8 mouse cellular contexts compared by ENCODE assay signal in the genomic region with DNA sequence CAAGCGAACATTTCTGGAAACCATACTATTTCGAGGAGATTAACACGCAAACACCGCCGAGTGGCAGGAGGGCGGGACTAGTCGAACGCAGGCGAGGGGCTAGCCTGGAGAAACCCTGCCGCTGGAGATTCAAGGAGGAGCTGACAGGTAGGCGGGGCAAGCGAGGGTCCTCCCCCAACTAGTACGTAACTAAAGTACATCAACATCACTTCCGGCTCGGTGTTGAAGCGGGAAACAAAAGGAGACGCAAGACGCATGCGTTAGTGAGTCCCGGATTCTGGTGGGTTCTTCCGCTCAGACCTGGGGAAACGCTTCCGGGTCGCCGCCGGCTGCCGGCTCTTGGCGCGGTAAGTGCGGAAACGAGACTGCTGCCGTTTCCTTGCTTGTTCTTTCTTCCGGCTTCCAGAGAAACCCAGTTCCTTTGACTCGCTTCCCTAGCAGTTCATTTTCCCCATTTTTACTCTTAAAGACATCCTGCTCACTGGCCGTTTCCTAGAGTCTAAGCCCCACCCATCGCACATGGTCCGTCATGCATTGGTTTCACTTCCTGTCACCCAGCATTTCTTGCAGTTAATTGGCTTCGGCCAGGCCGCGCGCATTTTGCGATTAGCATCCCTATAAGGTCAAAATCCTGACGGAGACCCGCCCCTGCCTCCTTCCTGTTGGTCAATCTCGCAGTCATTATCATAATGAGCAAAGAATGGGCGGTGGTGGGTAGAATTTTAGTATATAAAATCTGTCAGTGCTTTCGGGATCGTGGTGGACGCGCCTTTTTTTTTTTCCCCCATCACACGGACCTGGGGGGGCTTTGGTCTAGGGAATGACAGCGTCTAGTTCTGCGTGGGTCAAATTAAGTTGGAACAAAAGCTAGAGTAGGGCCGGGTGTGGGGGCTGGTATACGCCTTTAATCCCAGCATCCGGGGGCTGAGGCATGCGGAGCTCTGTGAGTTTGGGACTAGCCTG. TPM values are rescaled to one million over a fixed set of nuclear protein-coding genes. Genes with fewer than 3 reads are reported as not detected.
DNase-seq lines count a peak whose midpoint lies in the region; ATAC-seq and TF ChIP-seq lines count a peak whose summit lies in the region.

No protein-coding gene starts in this region.

- H3ac ChIP-seq in C2C12 (ENCODE audit: control insufficient read depth, insufficient read length, low read depth) = peak overlapping the region; percentile 87
- peak overlapping the region; percentile 82 for H3ac ChIP-seq in myocyte (ENCODE audit: control insufficient read depth, insufficient read length)

- no peak for TF ChIP-seq CTCF in C2C12 (IDR thresholded peaks at IDR 0.05; ENCODE audit: control insufficient read depth, insufficient read depth, insufficient read length)
- no peak for TF ChIP-seq CTCF in brain, embryonic 14.5 days (IDR thresholded peaks at IDR 0.05; ENCODE audit: borderline replicate concordance, extremely low read depth, insufficient read depth, insufficient read length)
- no peak for TF ChIP-seq CTCF in liver, adult 2 months (IDR thresholded peaks at IDR 0.05; ENCODE audit: low read depth, low read length)

- peak overlapping the region; percentile 38 for H3K4me3 ChIP-seq in C2C12 (ENCODE audit: insufficient read depth, poor library complexity, severe bottlenecking)
- peak overlapping the region; percentile 90 for H3K4me3 ChIP-seq in erythroblast, embryonic 14.5 days (replicated peaks)
- peak overlapping the region; percentile 66 for H3K4me3 ChIP-seq in heart, embryonic 11.5 days (ENCODE audit: low read depth, low read length)
- peak overlapping the region; percentile 81 for H3K4me3 ChIP-seq in kidney, embryonic 16.5 days (ENCODE audit: low read length)
- peak overlapping the region; percentile 72 for H3K4me3 ChIP-seq in liver, adult 2 months (ENCODE audit: insufficient read depth, low read depth, low read length)
- H3K4me3 ChIP-seq in myocyte = peak overlapping the region; percentile 80

- ATAC-seq in heart, embryonic 11.5 days (replicated peaks; ENCODE audit: insufficient number of reproducible peaks, low FRiP score, low TSS enrichment) = peak; percentile 97
- peak; percentile 99 for ATAC-seq in kidney, embryonic 16.5 days (ENCODE audit: low FRiP score, low TSS enrichment)

- no peaks in the 10 kb centered on the region for H3K79me2 ChIP-seq in C2C12 (ENCODE audit: control insufficient read depth, insufficient read depth)
- H3K79me2 ChIP-seq in liver, adult 2 months (ENCODE audit: control insufficient read depth, insufficient read depth, low read length) = no peaks in the 10 kb centered on the region
- H3K79me2 ChIP-seq in myocyte (ENCODE audit: control insufficient read depth, insufficient read depth) = no peaks in the 10 kb centered on the region

- WGBS in heart, embryonic 11.5 days (ENCODE audit: insufficient replicate concordance) = under 1% methylated on average over 57 of the region's 57 CpGs
- WGBS in kidney, embryonic 16.5 days = under 1% methylated on average over 57 of the region's 57 CpGs
- WGBS in liver, adult 2 months = under 1% methylated on average over 57 of the region's 57 CpGs

- H3K9me3 ChIP-seq in erythroblast, embryonic 14.5 days (ENCODE audit: control insufficient read depth, low read length) = no peaks in the 10 kb centered on the region
- H3K9me3 ChIP-seq in heart, embryonic 11.5 days (replicated peaks; ENCODE audit: control insufficient read depth, low read length) = no peaks in the 10 kb centered on the region
- no peaks in the 10 kb centered on the region for H3K9me3 ChIP-seq in kidney, embryonic 16.5 days (ENCODE audit: low read length)

- peak; percentile 100 for DNase-seq in brain, embryonic 14.5 days (ENCODE audit: low read depth)
- DNase-seq in liver, adult 2 months (ENCODE audit: extremely low read depth, low read depth, low spot score) = peak; percentile 98
- DNase-seq in splenic B cell, adult 2 months (ENCODE audit: low read depth, low spot score) = peak; percentile 99

- 0 out of 2 replicates have a peak, but pooled peaks have one; percentile 33 for TF ChIP-seq POLR2A in brain, embryonic 14.5 days (IDR thresholded peaks at IDR 0.05; ENCODE audit: borderline replicate concordance, extremely low read depth, insufficient read depth, insufficient read length, poor library complexity, severe bottlenecking)
- peak; percentile 56; the same call in 1 of the 2 replicates for TF ChIP-seq POLR2A in liver, adult 2 months (IDR thresholded peaks at IDR 0.05; ENCODE audit: extremely low read depth, insufficient read depth, low read length)
- TF ChIP-seq POLR2A in myocyte (IDR thresholded peaks at IDR 0.05; ENCODE audit: insufficient read length, low read depth) = peak; percentile 68

- H3K9ac ChIP-seq in heart, embryonic 11.5 days (ENCODE audit: low read depth, low read length) = peak overlapping the region; percentile 81
- peak overlapping the region; percentile 78 for H3K9ac ChIP-seq in kidney, embryonic 16.5 days (replicated peaks; ENCODE audit: low read length)
- H3K9ac ChIP-seq in liver, adult 2 months (ENCODE audit: low read depth, low read length) = peak overlapping the region; percentile 74

- H3K27ac ChIP-seq in heart, embryonic 11.5 days (ENCODE audit: low read depth, low read length) = peak overlapping the region; percentile 90
- peak overlapping the region; percentile 96 for H3K27ac ChIP-seq in kidney, embryonic 16.5 days (ENCODE audit: low read length)
- H3K27ac ChIP-seq in liver, adult 2 months (replicated peaks; ENCODE audit: insufficient read depth, low read depth, low read length) = peak overlapping the region; percentile 73

- no peaks in the 10 kb centered on the region for H3K27me3 ChIP-seq in C2C12 (ENCODE audit: control insufficient read depth, insufficient read depth, insufficient read length)
- no peaks in the 10 kb centered on the region for H3K27me3 ChIP-seq in erythroblast, embryonic 14.5 days (ENCODE audit: control insufficient read depth)
- no peaks in the 10 kb centered on the region for H3K27me3 ChIP-seq in heart, embryonic 11.5 days (ENCODE audit: control insufficient read depth, insufficient read depth, low read length)
- H3K27me3 ChIP-seq in kidney, embryonic 16.5 days (ENCODE audit: insufficient read depth, low read length) = no peaks in the 10 kb centered on the region
- H3K27me3 ChIP-seq in liver, adult 2 months (ENCODE audit: control insufficient read depth, insufficient read depth, low read length) = no peaks in the 10 kb centered on the region
- no peaks in the 10 kb centered on the region for H3K27me3 ChIP-seq in myocyte (ENCODE audit: control insufficient read depth, insufficient read depth, insufficient read length)
- H3K27me3 ChIP-seq in splenic B cell, adult 2 months (ENCODE audit: control insufficient read depth, insufficient read depth, low read length, poor library complexity, severe bottlenecking) = no peaks in the 10 kb centered on the region

- peak overlapping the region; percentile 62 for H3K4me2 ChIP-seq in heart, embryonic 11.5 days
- peak overlapping the region; percentile 62 for H3K4me2 ChIP-seq in kidney, embryonic 16.5 days (replicated peaks; ENCODE audit: low read depth, low read length)
- peak overlapping the region; percentile 79 for H3K4me2 ChIP-seq in myocyte (ENCODE audit: low read depth)

- H3K79me3 ChIP-seq in C2C12 (ENCODE audit: low read depth) = no peaks in the 10 kb centered on the region

- peaks cover 39% of the 10 kb centered on the region for H3K4me1 ChIP-seq in erythroblast, embryonic 14.5 days (ENCODE audit: control insufficient read depth)
- H3K4me1 ChIP-seq in heart, embryonic 11.5 days (ENCODE audit: control insufficient read depth, insufficient read depth, low read length) = no peaks in the 10 kb centered on the region
- H3K4me1 ChIP-seq in kidney, embryonic 16.5 days (ENCODE audit: insufficient read depth, low read length) = peaks cover 6% of the 10 kb centered on the region; the same call in 1 of the 2 replicates
- H3K4me1 ChIP-seq in liver, adult 2 months (ENCODE audit: control insufficient read depth, insufficient read depth, low read length) = peaks cover 2% of the 10 kb centered on the region

- H3K36me3 ChIP-seq in C2C12 (ENCODE audit: control insufficient read depth, insufficient read depth) (no peaks in the 10 kb centered on the region), myocyte (ENCODE audit: control insufficient read depth, insufficient read depth) (no peaks in the 10 kb centered on the region)
- H3K36me3 ChIP-seq in erythroblast, embryonic 14.5 days (ENCODE audit: control insufficient read depth) = peaks cover 37% of the 10 kb centered on the region
- no peaks in the 10 kb centered on the region for H3K36me3 ChIP-seq in heart, embryonic 11.5 days (ENCODE audit: control insufficient read depth, insufficient read depth, low read length)
- no peaks in the 10 kb centered on the region for H3K36me3 ChIP-seq in kidney, embryonic 16.5 days (ENCODE audit: insufficient read depth, low read length)
- no peaks in the 10 kb centered on the region for H3K36me3 ChIP-seq in liver, adult 2 months (ENCODE audit: control insufficient read depth, insufficient read depth, low read length)
- H3K36me3 ChIP-seq in splenic B cell, adult 2 months (ENCODE audit: control insufficient read depth, insufficient read depth, low read length, poor library complexity, severe bottlenecking) = no peaks in the 10 kb centered on the region; the same call in 1 of the 2 replicates

RNA-seq across cellular contexts. Expression of a gene that starts 9.3 kb away (rescaled TPM):
- polyA plus RNA-seq in C2C12 (2012; fragmentation: generic; extraction: Trizol) (200 TPM), myocyte (2012; fragmentation: generic; extraction: Trizol) (202 TPM)
- 169 and 197 TPM in 2 replicates for polyA plus RNA-seq in brain, embryonic 14.5 days (2012; rRNA removed)
- 10.4 and 12.4 TPM in 2 replicates for polyA plus RNA-seq in erythroblast, embryonic 14.5 days (2012)
- polyA plus RNA-seq in heart, embryonic 11.5 days (2014; fragmentation: Nextera tagmentation; extraction: Ambion mirVana) = 137 and 146 TPM in 2 replicates
- 174 and 183 TPM in 2 replicates for polyA plus RNA-seq in kidney, embryonic 16.5 days (2015; fragmentation: Nextera tagmentation; extraction: Ambion mirVana)
- total RNA-seq in liver, adult 2 months (2014; rRNA removed) = 64.1 and 75.7 TPM in 2 replicates
- polyA plus RNA-seq in liver, adult 2 months (2012; rRNA removed) = 159 and 171 TPM in 2 replicates

RNA-seq across cellular contexts. Expression of a gene that starts 9.8 kb away (rescaled TPM):
- 0.12 TPM for polyA plus RNA-seq in C2C12 (2012; fragmentation: generic; extraction: Trizol)
- 0.18 and 0.33 TPM in 2 replicates for polyA plus RNA-seq in brain, embryonic 14.5 days (2012; rRNA removed)
- not detected in 2 replicates for polyA plus RNA-seq in erythroblast, embryonic 14.5 days (2012)
- 0.10 and 0.61 TPM in 2 replicates for polyA plus RNA-seq in heart, embryonic 11.5 days (2014; fragmentation: Nextera tagmentation; extraction: Ambion mirVana)
- polyA plus RNA-seq in kidney, embryonic 16.5 days (2015; fragmentation: Nextera tagmentation; extraction: Ambion mirVana) = 0.33 and 0.59 TPM in 2 replicates
- 0.07 TPM in 1 of 2 replicates, not detected in the other for total RNA-seq in liver, adult 2 months (2014; rRNA removed)
- polyA plus RNA-seq in liver, adult 2 months (2012; rRNA removed) = 0.19 and 0.22 TPM in 2 replicates
- polyA plus RNA-seq in myocyte (2012; fragmentation: generic; extraction: Trizol) = 0.06 TPM

RNA-seq across cellular contexts. Expression of a gene that starts 25.8 kb away (rescaled TPM):
- 0.67 TPM for polyA plus RNA-seq in C2C12 (2012; fragmentation: generic; extraction: Trizol)
- polyA plus RNA-seq in brain, embryonic 14.5 days (2012; rRNA removed) = 16.3 and 25.3 TPM in 2 replicates
- polyA plus RNA-seq in erythroblast, embryonic 14.5 days (2012) = not detected in 2 replicates
- polyA plus RNA-seq in heart, embryonic 11.5 days (2014; fragmentation: Nextera tagmentation; extraction: Ambion mirVana) = 3.2 and 4.3 TPM in 2 replicates
- polyA plus RNA-seq in kidney, embryonic 16.5 days (2015; fragmentation: Nextera tagmentation; extraction: Ambion mirVana) = 82.5 and 98.0 TPM in 2 replicates
- total RNA-seq in liver, adult 2 months (2014; rRNA removed) = 0.20 TPM in 1 of 2 replicates, not detected in the other
- 0.23 TPM in 1 of 2 replicates, not detected in the other for polyA plus RNA-seq in liver, adult 2 months (2012; rRNA removed)
- 2.2 TPM for polyA plus RNA-seq in myocyte (2012; fragmentation: generic; extraction: Trizol)

RNA-seq across cellular contexts. Expression of a gene that starts 32.9 kb away (rescaled TPM):
- polyA plus RNA-seq in C2C12 (2012; fragmentation: generic; extraction: Trizol) = 85.0 TPM
- 88.7 and 115 TPM in 2 replicates for polyA plus RNA-seq in brain, embryonic 14.5 days (2012; rRNA removed)
- 4.8 and 5.8 TPM in 2 replicates for polyA plus RNA-seq in erythroblast, embryonic 14.5 days (2012)
- 73.3 and 76.5 TPM in 2 replicates for polyA plus RNA-seq in heart, embryonic 11.5 days (2014; fragmentation: Nextera tagmentation; extraction: Ambion mirVana)
- polyA plus RNA-seq in kidney, embryonic 16.5 days (2015; fragmentation: Nextera tagmentation; extraction: Ambion mirVana) = 76.3 and 77.8 TPM in 2 replicates
- total RNA-seq in liver, adult 2 months (2014; rRNA removed) = 16.6 and 17.1 TPM in 2 replicates
- 27.3 and 31.8 TPM in 2 replicates for polyA plus RNA-seq in liver, adult 2 months (2012; rRNA removed)
- polyA plus RNA-seq in myocyte (2012; fragmentation: generic; extraction: Trizol) = 35.1 TPM

RNA-seq across cellular contexts. Expression of a gene that starts 37.3 kb away (rescaled TPM):
- polyA plus RNA-seq in C2C12 (2012; fragmentation: generic; extraction: Trizol) = 1.7 TPM
- 10.8 and 13.1 TPM in 2 replicates for polyA plus RNA-seq in brain, embryonic 14.5 days (2012; rRNA removed)
- not detected in 2 replicates for polyA plus RNA-seq in erythroblast, embryonic 14.5 days (2012)
- 5.3 and 6.5 TPM in 2 replicates for polyA plus RNA-seq in heart, embryonic 11.5 days (2014; fragmentation: Nextera tagmentation; extraction: Ambion mirVana)
- polyA plus RNA-seq in kidney, embryonic 16.5 days (2015; fragmentation: Nextera tagmentation; extraction: Ambion mirVana) = 10.8 and 13.9 TPM in 2 replicates
- 3.1 and 3.3 TPM in 2 replicates for total RNA-seq in liver, adult 2 months (2014; rRNA removed)
- 5.2 and 5.3 TPM in 2 replicates for polyA plus RNA-seq in liver, adult 2 months (2012; rRNA removed)
- 8.8 TPM for polyA plus RNA-seq in myocyte (2012; fragmentation: generic; extraction: Trizol)

Comparison
In these comparisons a context has a peak if more than half of its experiments do, and no peak if none do; other contexts are left out.
1. Peak in every context shown above with its lines: DNase-seq, ATAC-seq, H3K4me3 ChIP-seq and H3K27ac ChIP-seq.
2. H3K4me3 ChIP-seq: peak in every context shown above with its lines; median percentile 90 in erythroblast, embryonic 14.5 days; 81 in kidney, embryonic 16.5 days; 80 in myocyte; 72 in liver, adult 2 months; 66 in heart, embryonic 11.5 days; 38 in C2C12.
3. RNA of a gene that starts 9.3 kb away (polyA plus RNA-seq): 202 TPM in myocyte (single experiment), 200 TPM in C2C12 (single experiment), 174 to 183 TPM in kidney, embryonic 16.5 days, 159 to 171 TPM in liver, adult 2 months, 169 to 197 TPM in brain, embryonic 14.5 days and 137 to 146 TPM in heart, embryonic 11.5 days; 10.4 to 12.4 TPM in erythroblast, embryonic 14.5 days; every median in the first group is over 10 times any median in the second.